ENCODE assay signal across 8 mouse cellular contexts in the genomic region with DNA sequence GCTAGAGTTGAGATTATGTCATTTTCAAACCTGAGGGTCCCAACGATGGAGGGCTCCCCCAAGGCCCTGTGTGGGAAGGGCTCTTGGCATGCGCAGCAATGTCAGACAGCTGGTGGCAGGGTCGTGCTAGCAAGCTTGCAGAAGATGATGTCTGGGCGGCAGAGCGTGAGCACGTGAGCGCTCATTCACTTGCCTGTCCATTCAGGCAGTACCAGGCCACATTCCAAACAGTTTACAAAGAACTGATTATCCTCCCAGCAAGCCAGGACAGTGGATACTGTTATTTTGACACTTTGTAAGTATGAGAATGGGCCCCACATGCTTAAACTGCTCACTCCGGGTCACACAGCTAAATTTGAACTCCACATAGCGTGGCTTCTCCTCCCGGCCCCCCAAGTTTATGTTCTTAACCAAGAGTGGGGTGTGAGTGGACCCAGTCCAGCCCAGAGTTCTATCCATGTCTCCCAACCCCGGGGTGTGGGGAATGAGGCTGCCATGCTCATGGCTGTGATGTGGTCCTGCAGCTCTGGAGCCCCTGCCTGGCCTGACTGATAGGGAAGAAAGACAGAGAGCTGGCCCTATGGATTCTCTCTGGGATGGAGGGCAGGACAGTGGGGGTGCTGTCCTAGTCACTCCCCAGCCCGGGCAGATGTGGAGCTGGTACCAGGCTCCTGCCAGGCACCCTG. TPM values are rescaled to one million over a fixed set of nuclear protein-coding genes. Genes with fewer than 3 reads are reported as not detected.
DNase-seq lines count a peak whose midpoint lies in the region; ATAC-seq and TF ChIP-seq lines count a peak whose summit lies in the region.

No protein-coding gene starts in this region.

- H3K36me3 ChIP-seq in embryonic facial prominence, embryonic 12.5 days: no peaks in the 10 kb centered on the region
- no peaks in the 10 kb centered on the region for H3K36me3 ChIP-seq in hindbrain, embryonic 14.5 days (replicated peaks; ENCODE audit: control insufficient read depth, insufficient read depth)
- H3K36me3 ChIP-seq in midbrain, embryonic 16.5 days (ENCODE audit: control insufficient read depth, insufficient read depth, low read length): no peaks in the 10 kb centered on the region

- WGBS in embryonic facial prominence, embryonic 12.5 days: 19% methylated on average over 12 of the region's 12 CpGs
- 13% methylated on average over 12 of the region's 12 CpGs for WGBS in hindbrain, embryonic 14.5 days
- 19% methylated on average over 12 of the region's 12 CpGs for WGBS in midbrain, embryonic 16.5 days

- intact Hi-C loops in left cerebral cortex, adult 2 months (cut with DNase I): no loop called here
- intact Hi-C loops in left cerebral cortex, postnatal 36 days (cut with DNase I): no loop called here
- intact Hi-C loops in gastrocnemius, postnatal 14 days (cut with DNase I; ENCODE audit: low total_unique reads): no loop called here

- peak; percentile 54; the same call in 1 of the 2 replicates for ATAC-seq in embryonic facial prominence, embryonic 12.5 days (ENCODE audit: insufficient number of reproducible peaks, insufficient read depth, low FRiP score, low TSS enrichment)
- ATAC-seq in hindbrain, embryonic 14.5 days (ENCODE audit: low FRiP score): peak; percentile 31; the same call in 1 of the 2 replicates
- peak; percentile 38; the same call in 1 of the 2 replicates for ATAC-seq in midbrain, embryonic 16.5 days

- H3K9ac ChIP-seq in embryonic facial prominence, embryonic 12.5 days: no peak overlapping the region
- 0 out of 2 replicates have a peak overlapping the region, but pooled peaks have one; percentile 4 for H3K9ac ChIP-seq in hindbrain, embryonic 14.5 days
- peak overlapping the region; percentile 31; the same call in 1 of the 2 replicates for H3K9ac ChIP-seq in midbrain, embryonic 16.5 days (ENCODE audit: low read depth, low read length)

- no peaks in the 10 kb centered on the region for H3K27me3 ChIP-seq in embryonic facial prominence, embryonic 12.5 days
- no peaks in the 10 kb centered on the region for H3K27me3 ChIP-seq in hindbrain, embryonic 14.5 days (ENCODE audit: control insufficient read depth, insufficient read depth, low read length)
- H3K27me3 ChIP-seq in midbrain, embryonic 16.5 days (ENCODE audit: control insufficient read depth, insufficient read depth, low read depth, low read length): no peaks in the 10 kb centered on the region

- H3K4me3 ChIP-seq in left cerebral cortex, adult 2 months: no peak overlapping the region
- H3K4me3 ChIP-seq in embryonic facial prominence, embryonic 12.5 days: no peak overlapping the region
- no peak overlapping the region for H3K4me3 ChIP-seq in hindbrain, embryonic 14.5 days (replicated peaks; ENCODE audit: low read length)
- H3K4me3 ChIP-seq in midbrain, embryonic 16.5 days (ENCODE audit: low read depth, low read length): no peak overlapping the region

- no peak for TF ChIP-seq CTCF in left cerebral cortex, adult 2 months (IDR thresholded peaks at IDR 0.05)

- peaks cover 52% of the 10 kb centered on the region for H3K4me1 ChIP-seq in embryonic facial prominence, embryonic 12.5 days
- peaks cover 42% of the 10 kb centered on the region for H3K4me1 ChIP-seq in hindbrain, embryonic 14.5 days (replicated peaks; ENCODE audit: control insufficient read depth, insufficient read depth, low read length)
- H3K4me1 ChIP-seq in midbrain, embryonic 16.5 days (ENCODE audit: control insufficient read depth, insufficient read depth, low read length): peaks cover 32% of the 10 kb centered on the region

- DNase-seq in left cerebral cortex, adult 2 months (ENCODE audit: extremely low spot score in 1 of 2, low spot score in 2 of 2): no peak
- DNase-seq in left cerebral cortex, postnatal 36 days (ENCODE audit: low spot score in 2 of 2): no peak
- DNase-seq in hindbrain, embryonic 14.5 days (ENCODE audit: low spot score): peak; percentile 62
- DNase-seq in adrenal gland, postnatal 4 days (ENCODE audit: low spot score in 2 of 2): no peak
- DNase-seq in spleen, postnatal 10 days (ENCODE audit: low spot score in 2 of 2): no peak
- DNase-seq in gastrocnemius, postnatal 14 days: no peak

- no peaks in the 10 kb centered on the region for H3K9me3 ChIP-seq in embryonic facial prominence, embryonic 12.5 days
- no peaks in the 10 kb centered on the region for H3K9me3 ChIP-seq in hindbrain, embryonic 14.5 days (ENCODE audit: control insufficient read depth, low read length)
- H3K9me3 ChIP-seq in midbrain, embryonic 16.5 days (replicated peaks; ENCODE audit: control insufficient read depth, low read length, poor library complexity, severe bottlenecking): no peaks in the 10 kb centered on the region

- peak overlapping the region; percentile 57 for H3K27ac ChIP-seq in left cerebral cortex, adult 2 months
- peak overlapping the region; percentile 81 for H3K27ac ChIP-seq in embryonic facial prominence, embryonic 12.5 days
- H3K27ac ChIP-seq in hindbrain, embryonic 14.5 days: peak overlapping the region; percentile 80
- H3K27ac ChIP-seq in midbrain, embryonic 16.5 days (ENCODE audit: low read length): peak overlapping the region; percentile 66

- H3K4me2 ChIP-seq in embryonic facial prominence, embryonic 12.5 days (replicated peaks): no peak overlapping the region
- no peak overlapping the region for H3K4me2 ChIP-seq in hindbrain, embryonic 14.5 days (replicated peaks)
- no peak overlapping the region for H3K4me2 ChIP-seq in midbrain, embryonic 16.5 days (ENCODE audit: low read length)

RNA-seq across cellular contexts. Expression of a gene that starts 34.7 kb away (rescaled TPM):
- total RNA-seq in left cerebral cortex, adult 2 months (2021): 10 to 100 TPM; 83.7 to 98.1 TPM
- total RNA-seq in left cerebral cortex, postnatal 36 days (2021): 10 to 100 TPM; 80.5 to 83.0 TPM
- polyA plus RNA-seq in embryonic facial prominence, embryonic 12.5 days (2016; fragmentation: Nextera tagmentation; extraction: Ambion mirVana): 32.6 and 36.7 TPM in 2 replicates
- 22.6 and 25.0 TPM in 2 replicates for polyA plus RNA-seq in hindbrain, embryonic 14.5 days (2014; fragmentation: Nextera tagmentation; extraction: Ambion mirVana)
- 20.8 and 21.3 TPM in 2 replicates for polyA plus RNA-seq in midbrain, embryonic 16.5 days (2015; fragmentation: Nextera tagmentation; extraction: Ambion mirVana)
- total RNA-seq in adrenal gland, postnatal 4 days (2021): 100 to 1,000 TPM; 279 to 303 TPM
- total RNA-seq in gastrocnemius, postnatal 14 days (2021): 10 to 100 TPM; 50.0 to 57.7 TPM
